Mouse (Mus musculus): ENCODE results near the gene Polq.

GRCm38 (mm10) chr16:37009262-37009661 is 2.3 kb upstream of the Polq start:
- no peak for TF ChIP-seq CTCF (IDR thresholded peaks at IDR 0.05; ENCODE audit: borderline replicate concordance, control insufficient read depth, extremely low read depth, insufficient read depth, low read length, poor library complexity)
- TF ChIP-seq POLR2A (IDR thresholded peaks at IDR 0.05; ENCODE audit: control insufficient read depth, extremely low read depth, insufficient read depth, low read length, poor library complexity), result no peak

Data from thymus, adult 2 months (tissue).